21 mouse cellular contexts compared by ENCODE assay signal in the genomic region with DNA sequence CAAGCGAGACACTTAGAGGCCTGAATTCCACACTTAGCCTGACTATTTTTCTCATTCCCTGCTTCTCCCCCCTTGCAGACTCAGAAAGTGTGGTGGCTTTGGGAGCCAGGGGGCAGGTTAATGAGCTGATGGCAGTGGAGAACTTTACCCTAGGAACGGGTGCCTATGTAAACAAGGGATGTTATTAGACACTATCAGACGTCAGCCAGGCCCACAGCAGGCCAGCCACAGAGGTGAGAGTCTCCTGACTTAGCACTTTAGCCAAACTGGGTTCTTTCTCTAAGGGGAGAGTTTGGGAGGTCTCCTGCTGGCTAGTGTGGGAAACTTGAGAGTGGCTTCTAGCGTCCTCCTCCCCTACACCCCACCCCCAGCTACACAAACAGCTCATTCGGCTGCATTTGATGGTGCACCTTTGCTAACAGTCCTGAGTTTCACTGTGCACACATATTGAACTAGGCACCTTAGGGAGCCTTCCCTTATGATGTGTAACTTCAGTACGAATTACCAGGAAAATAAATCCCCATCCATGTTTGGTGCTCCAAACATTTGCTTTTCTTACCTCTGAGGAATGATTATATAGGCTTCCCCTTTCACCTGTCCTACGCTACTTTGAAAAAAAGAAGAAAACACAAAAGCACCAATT. TPM values are rescaled to one million over a fixed set of nuclear protein-coding genes. Genes with fewer than 3 reads are reported as not detected.
DNase-seq lines count a peak whose midpoint lies in the region; ATAC-seq and TF ChIP-seq lines count a peak whose summit lies in the region.
"Had no signal": no experiment of that assay in that cellular context is flagged by ENCODE, and none has a peak within 500 bp of the region (broad histone marks: within the 10 kb centered on the region; RNA-seq: fewer than 3 reads in every experiment).

No protein-coding gene starts in this region.

- no peaks in the 10 kb centered on the region for H3K36me3 ChIP-seq in intestine, postnatal 0 days (ENCODE audit: control insufficient read depth, insufficient read depth)
- H3K36me3 ChIP-seq in intestine, embryonic 16.5 days (ENCODE audit: control insufficient read depth, insufficient read depth, low read length): no peaks in the 10 kb centered on the region
- H3K36me3 ChIP-seq in midbrain, embryonic 11.5 days (ENCODE audit: control insufficient read depth, insufficient read depth, low read length): no peaks in the 10 kb centered on the region
- H3K36me3 ChIP-seq in midbrain, embryonic 13.5 days: no peaks in the 10 kb centered on the region
- no peaks in the 10 kb centered on the region for H3K36me3 ChIP-seq in liver, embryonic 15.5 days (replicated peaks)
- H3K36me3 ChIP-seq: embryonic facial prominence, embryonic 13.5 days; heart, embryonic 12.5 days; intestine, embryonic 15.5 days; limb, embryonic 12.5 days; neural tube, embryonic 13.5 days had no signal

- DNase-seq in midbrain, embryonic 11.5 days (ENCODE audit: low spot score, missing footprints): peak; percentile 60
- no peak for DNase-seq in ovary, postnatal 36 days (ENCODE audit: low spot score)
- no peak for DNase-seq in cerebellum, adult 18-20 months
- DNase-seq: adrenal gland, postnatal 25 days; B cell, adult 2 months; cerebellum, adult 2 months; forebrain, postnatal 0 days; lung, postnatal 14 days; right cerebral cortex, postnatal 25 days; thymus, postnatal 36 days had no signal

- H3K9ac ChIP-seq in intestine, postnatal 0 days (ENCODE audit: low read depth, low read length): no peak overlapping the region
- H3K9ac ChIP-seq in intestine, embryonic 16.5 days (ENCODE audit: low read depth, low read length): no peak overlapping the region
- H3K9ac ChIP-seq in midbrain, embryonic 11.5 days (ENCODE audit: low read length): no peak overlapping the region
- H3K9ac ChIP-seq in midbrain, embryonic 13.5 days (replicated peaks): no peak overlapping the region
- no peak overlapping the region for H3K9ac ChIP-seq in liver, embryonic 15.5 days
- H3K9ac ChIP-seq: embryonic facial prominence, embryonic 13.5 days; forebrain, postnatal 0 days; heart, embryonic 12.5 days; hindbrain, embryonic 14.5 days; intestine, embryonic 15.5 days; limb, embryonic 12.5 days; neural tube, embryonic 13.5 days had no signal

- WGBS in intestine, postnatal 0 days: 44% methylated on average over 7 of the region's 7 CpGs
- 52% methylated on average over 7 of the region's 7 CpGs for WGBS in intestine, embryonic 16.5 days
- WGBS in midbrain, embryonic 11.5 days: 48% methylated on average over 7 of the region's 7 CpGs
- 61% methylated on average over 7 of the region's 7 CpGs for WGBS in midbrain, embryonic 13.5 days
- WGBS in liver, embryonic 15.5 days (ENCODE audit: insufficient replicate concordance): 45% methylated on average over 7 of the region's 7 CpGs

- H3K27me3 ChIP-seq in intestine, postnatal 0 days (replicated peaks; ENCODE audit: control insufficient read depth, insufficient read depth, low read length): no peaks in the 10 kb centered on the region
- H3K27me3 ChIP-seq in intestine, embryonic 16.5 days (replicated peaks; ENCODE audit: control insufficient read depth, insufficient read depth, low read length): no peaks in the 10 kb centered on the region
- H3K27me3 ChIP-seq in midbrain, embryonic 11.5 days (ENCODE audit: control insufficient read depth, insufficient read depth, low read length): no peaks in the 10 kb centered on the region
- no peaks in the 10 kb centered on the region for H3K27me3 ChIP-seq in midbrain, embryonic 13.5 days
- H3K27me3 ChIP-seq in liver, embryonic 15.5 days: no peaks in the 10 kb centered on the region
- H3K27me3 ChIP-seq: embryonic facial prominence, embryonic 13.5 days; intestine, embryonic 15.5 days; limb, embryonic 12.5 days; neural tube, embryonic 13.5 days had no signal

- no peak overlapping the region for H3K4me3 ChIP-seq in intestine, postnatal 0 days (ENCODE audit: low read depth, low read length)
- no peak overlapping the region for H3K4me3 ChIP-seq in intestine, embryonic 16.5 days (ENCODE audit: low read length)
- H3K4me3 ChIP-seq in midbrain, embryonic 11.5 days (ENCODE audit: low read depth, low read length): no peak overlapping the region
- no peak overlapping the region for H3K4me3 ChIP-seq in midbrain, embryonic 13.5 days (replicated peaks)
- no peak overlapping the region for H3K4me3 ChIP-seq in liver, embryonic 15.5 days (replicated peaks)
- H3K4me3 ChIP-seq: embryonic facial prominence, embryonic 13.5 days; heart, embryonic 12.5 days; intestine, embryonic 15.5 days; left cerebral cortex, adult 2 months; limb, embryonic 12.5 days; neural tube, embryonic 13.5 days had no signal

- peak; percentile 5; the same call in 1 of the 2 replicates for TF ChIP-seq CTCF in intestine, postnatal 0 days (IDR thresholded peaks at IDR 0.05; ENCODE audit: low read depth)

- no peak overlapping the region for H3K27ac ChIP-seq in intestine, postnatal 0 days (ENCODE audit: low read depth, low read length)
- H3K27ac ChIP-seq in intestine, embryonic 16.5 days (ENCODE audit: low read length): no peak overlapping the region
- H3K27ac ChIP-seq in midbrain, embryonic 11.5 days (ENCODE audit: low read depth, low read length): no peak overlapping the region
- no peak overlapping the region for H3K27ac ChIP-seq in midbrain, embryonic 13.5 days
- 0 out of 2 replicates have a peak overlapping the region, but pooled peaks have one; percentile 24 for H3K27ac ChIP-seq in liver, embryonic 15.5 days (replicated peaks)
- H3K27ac ChIP-seq: embryonic facial prominence, embryonic 13.5 days; hindbrain, embryonic 14.5 days; intestine, embryonic 15.5 days; left cerebral cortex, adult 2 months; limb, embryonic 12.5 days; neural tube, embryonic 13.5 days had no signal

- no peak for ATAC-seq in intestine, postnatal 0 days
- ATAC-seq in intestine, embryonic 16.5 days: no peak
- ATAC-seq in midbrain, embryonic 11.5 days (ENCODE audit: low FRiP score): no peak
- ATAC-seq in midbrain, embryonic 13.5 days: no peak
- ATAC-seq in liver, embryonic 15.5 days (ENCODE audit: insufficient read depth): peak; percentile 54
- ATAC-seq: forebrain, postnatal 0 days; intestine, embryonic 15.5 days had no signal

- H3K4me1 ChIP-seq in intestine, postnatal 0 days (replicated peaks; ENCODE audit: control insufficient read depth, insufficient read depth, low read length): no peaks in the 10 kb centered on the region
- 0 out of 2 replicates have a peak, but pooled peaks cover 3% of the 10 kb centered on the region for H3K4me1 ChIP-seq in intestine, embryonic 16.5 days (ENCODE audit: control insufficient read depth, insufficient read depth, low read length)
- H3K4me1 ChIP-seq in midbrain, embryonic 11.5 days (ENCODE audit: control insufficient read depth, insufficient read depth, low read length): no peaks in the 10 kb centered on the region
- 0 out of 2 replicates have a peak, but pooled peaks cover 3% of the 10 kb centered on the region for H3K4me1 ChIP-seq in midbrain, embryonic 13.5 days (replicated peaks)
- H3K4me1 ChIP-seq in liver, embryonic 15.5 days (replicated peaks): peaks cover 17% of the 10 kb centered on the region

- H3K9me3 ChIP-seq in intestine, postnatal 0 days (ENCODE audit: control insufficient read depth): no peaks in the 10 kb centered on the region
- H3K9me3 ChIP-seq in intestine, embryonic 16.5 days (ENCODE audit: control insufficient read depth, low read length): no peaks in the 10 kb centered on the region
- no peaks in the 10 kb centered on the region for H3K9me3 ChIP-seq in midbrain, embryonic 11.5 days (ENCODE audit: control insufficient read depth, low read length)
- no peaks in the 10 kb centered on the region for H3K9me3 ChIP-seq in midbrain, embryonic 13.5 days
- no peaks in the 10 kb centered on the region for H3K9me3 ChIP-seq in liver, embryonic 15.5 days (replicated peaks)
- H3K9me3 ChIP-seq: embryonic facial prominence, embryonic 13.5 days; intestine, embryonic 15.5 days; limb, embryonic 12.5 days; neural tube, embryonic 13.5 days had no signal

- no peak overlapping the region for H3K4me2 ChIP-seq in intestine, postnatal 0 days (replicated peaks; ENCODE audit: low read depth)
- H3K4me2 ChIP-seq in intestine, embryonic 16.5 days (ENCODE audit: low read depth, low read length): no peak overlapping the region
- H3K4me2 ChIP-seq in midbrain, embryonic 11.5 days: no peak overlapping the region
- no peak overlapping the region for H3K4me2 ChIP-seq in midbrain, embryonic 13.5 days (replicated peaks)
- H3K4me2 ChIP-seq in liver, embryonic 15.5 days: no peak overlapping the region
- H3K4me2 ChIP-seq: embryonic facial prominence, embryonic 13.5 days; heart, embryonic 12.5 days; hindbrain, embryonic 14.5 days; intestine, embryonic 15.5 days; limb, embryonic 12.5 days; neural tube, embryonic 13.5 days had no signal

RNA-seq across cellular contexts. Expression of a gene that starts 12.3 kb away (rescaled TPM):
- polyA plus RNA-seq in intestine, postnatal 0 days (2015; fragmentation: Nextera tagmentation; extraction: Ambion mirVana): 0.33 and 0.72 TPM in 2 replicates
- 0.37 and 0.49 TPM in 2 replicates for polyA plus RNA-seq in intestine, embryonic 16.5 days (2015; fragmentation: Nextera tagmentation; extraction: Ambion mirVana)
- polyA plus RNA-seq in midbrain, embryonic 11.5 days (2014; fragmentation: Nextera tagmentation; extraction: Ambion mirVana): 7.0 and 7.1 TPM in 2 replicates
- 7.2 and 8.8 TPM in 2 replicates for polyA plus RNA-seq in midbrain, embryonic 13.5 days (2015; fragmentation: Nextera tagmentation; extraction: Ambion mirVana)
- 0.12 TPM in 1 of 2 replicates, not detected in the other for polyA plus RNA-seq in liver, embryonic 15.5 days (2015; fragmentation: Nextera tagmentation; extraction: Ambion mirVana)

RNA-seq across cellular contexts. Expression of a gene that starts 21.6 kb away (rescaled TPM):
- polyA plus RNA-seq in intestine, postnatal 0 days (2015; fragmentation: Nextera tagmentation; extraction: Ambion mirVana): 2.6 and 3.0 TPM in 2 replicates
- 3.4 and 3.8 TPM in 2 replicates for polyA plus RNA-seq in intestine, embryonic 16.5 days (2015; fragmentation: Nextera tagmentation; extraction: Ambion mirVana)
- 5.3 and 6.3 TPM in 2 replicates for polyA plus RNA-seq in midbrain, embryonic 11.5 days (2014; fragmentation: Nextera tagmentation; extraction: Ambion mirVana)
- 2.7 and 4.0 TPM in 2 replicates for polyA plus RNA-seq in midbrain, embryonic 13.5 days (2015; fragmentation: Nextera tagmentation; extraction: Ambion mirVana)
- 1.1 and 1.3 TPM in 2 replicates for polyA plus RNA-seq in liver, embryonic 15.5 days (2015; fragmentation: Nextera tagmentation; extraction: Ambion mirVana)
